Mouse (Mus musculus) stomach, postnatal 0 days (tissue): ENCODE data around the gene Eif5b.

Experiments
- CTCF ChIP-seq: IDR thresholded peaks from 2 replicates; pipeline ENCODE4 v1.5.1; 2016; ENCODE audit warnings: antibody characterized with exemption, low read depth, mild to moderate bottlenecking, moderate library complexity
- EP300 ChIP-seq: optimal IDR thresholded peaks from 2 replicates; pipeline ENCODE3; 2016; ENCODE audit warnings: antibody characterized with exemption

DNA sequence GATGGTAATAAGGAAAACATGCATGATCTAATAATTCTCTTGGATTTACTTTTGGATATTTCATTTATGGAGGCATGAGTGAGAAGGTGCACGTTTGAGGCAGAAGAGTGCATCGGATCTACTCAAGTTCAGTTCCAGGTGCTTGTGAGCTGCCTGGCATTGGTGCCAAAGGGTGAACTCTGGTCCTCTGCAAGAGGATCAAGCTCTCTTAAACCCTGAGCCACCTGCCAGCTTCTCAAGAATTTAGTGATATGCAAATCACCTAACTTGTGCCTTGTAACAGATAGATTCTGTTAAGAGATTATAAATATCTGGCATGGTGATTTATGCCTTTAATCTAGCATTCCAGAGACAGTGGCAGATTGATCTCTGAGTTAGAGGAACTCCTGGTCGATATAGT lies 5.2 kb downstream of the Eif5b start:
- TF ChIP-seq CTCF (no peak), EP300 (no peak)
